Mouse (Mus musculus) ES-Bruce4 (cell line): Measurements from ENCODE around the gene Sh3bp5.

Source experiments
- CTCF ChIP-seq: IDR thresholded peaks from one replicate; pipeline ENCODE4 v1.8.1; 2011; ENCODE audit warnings: low read depth, low read length
- EP300 ChIP-seq: IDR thresholded peaks from 2 replicates; pipeline ENCODE4 v1.6.1; 2011; ENCODE audit warnings: low read depth, low read length; ENCODE audit not compliant: insufficient read depth
- POLR2A ChIP-seq: IDR thresholded peaks from one replicate; pipeline ENCODE4 v1.8.1; 2011; ENCODE audit warnings: low read length; ENCODE audit not compliant: insufficient read depth

GRCm38 (mm10) chr14:31337406-31337805 is 98.5 kb downstream of the Sh3bp5 start:
- no peak for TF ChIP-seq EP300
- no peak for TF ChIP-seq CTCF
- TF ChIP-seq POLR2A: no peak
